Mouse (Mus musculus): ENCODE results near the gene Nubp1. TPM values are rescaled to one million over a fixed set of nuclear protein-coding genes. Genes with fewer than 3 reads are reported as not detected.

The Nubp1 gene
- total and polyA plus RNA-seq, 3 experiments = 57.7 to 75.0 TPM; not detected in 1

- H3K9me3 ChIP-seq (replicated peaks; ENCODE audit: insufficient read depth, low read length) = no peaks in the 10 kb centered on the region
- TF ChIP-seq MEF2A (IDR thresholded peaks at IDR 0.05; ENCODE audit: extremely low read depth, insufficient replicate concordance, low read depth, low read length, poor library complexity, severe bottlenecking) (no peak), MAFK (IDR thresholded peaks at IDR 0.05; ENCODE audit: borderline replicate concordance, low read depth, low read length) (no peak), MYC (IDR thresholded peaks at IDR 0.05; ENCODE audit: low read depth, low read length) (no peak), JUND (IDR thresholded peaks at IDR 0.05; ENCODE audit: low read depth, low read length) (no peak), TCF12 (IDR thresholded peaks at IDR 0.05; ENCODE audit: low read depth, low read length) (no peak), POLR2AphosphoS2 (IDR thresholded peaks at IDR 0.05; ENCODE audit: low read length) (no peak), BHLHE40 (IDR thresholded peaks at IDR 0.05; ENCODE audit: borderline replicate concordance, low read depth, low read length) (no peak), RAD21 (IDR thresholded peaks at IDR 0.05; ENCODE audit: low read depth, low read length) (no peak), USF1 (IDR thresholded peaks at IDR 0.05; ENCODE audit: low read depth, low read length) (no peak), ZNF384 (IDR thresholded peaks at IDR 0.05; ENCODE audit: low read depth, low read length) (no peak), CHD2 (IDR thresholded peaks at IDR 0.05; ENCODE audit: low read length) (no peak), ZC3H11A (IDR thresholded peaks at IDR 0.05; ENCODE audit: low read depth, low read length) (no peak), KAT2A (conservative IDR thresholded peaks at IDR 0.05; ENCODE audit: low read depth, low read length) (no peak), USF2 (IDR thresholded peaks at IDR 0.05; ENCODE audit: borderline replicate concordance in 1 of 2, insufficient read depth in 1 of 2, low read depth in 1 of 2, low read length in 2 of 2) (no peak), E2F4 (IDR thresholded peaks at IDR 0.05; ENCODE audit: borderline replicate concordance, low read depth, low read length) (no peak), ELF1 (IDR thresholded peaks at IDR 0.05; ENCODE audit: low read depth, low read length) (no peak), NELFE (IDR thresholded peaks at IDR 0.05; ENCODE audit: low read depth, low read length) (no peak), CTCF (IDR thresholded peaks at IDR 0.05 in 2 of 3, conservative IDR thresholded peaks at IDR 0.05 in 1 of 3; ENCODE audit: control insufficient read depth in 1 of 3, insufficient read depth in 1 of 3, low read depth in 2 of 3, low read length in 3 of 3, poor library complexity in 1 of 3, severe bottlenecking in 1 of 3) (no peak)
- H3K36me3 ChIP-seq (ENCODE audit: control insufficient read depth in 1 of 2, insufficient read depth in 2 of 2, low read length in 2 of 2) = no peaks in the 10 kb centered on the region
- no peak for DNase-seq (ENCODE audit: low read depth, low spot score)
- H3K27me3 ChIP-seq (ENCODE audit: control insufficient read depth in 1 of 2, insufficient read depth in 2 of 2, low read length in 2 of 2) = peaks cover 0 to 1% of the 10 kb centered on the region in 2 experiments; a peak in 2 of 4 replicates
- H3K4me1 ChIP-seq (ENCODE audit: control insufficient read depth in 1 of 2, insufficient read depth in 2 of 2, low read length in 2 of 2) = no peaks in the 10 kb centered on the region
- no peak overlapping the region for H3K27ac ChIP-seq (ENCODE audit: control insufficient read depth, low read depth, low read length)
- no peaks in the 10 kb centered on the region for H3K79me2 ChIP-seq (ENCODE audit: control insufficient read depth, insufficient read depth, low read length, poor library complexity)
- H3K9ac ChIP-seq (ENCODE audit: control insufficient read depth, low read depth, low read length, poor library complexity, severe bottlenecking) = no peak overlapping the region
- no peak overlapping the region for H3K4me3 ChIP-seq (ENCODE audit: control insufficient read depth in 1 of 2, insufficient read depth in 1 of 2, low read depth in 2 of 2, low read length in 2 of 2)
These were observed 26.3 kb downstream of the Nubp1 start for GRCm38 (mm10) chr16:10438055-10438454.

DNA sequence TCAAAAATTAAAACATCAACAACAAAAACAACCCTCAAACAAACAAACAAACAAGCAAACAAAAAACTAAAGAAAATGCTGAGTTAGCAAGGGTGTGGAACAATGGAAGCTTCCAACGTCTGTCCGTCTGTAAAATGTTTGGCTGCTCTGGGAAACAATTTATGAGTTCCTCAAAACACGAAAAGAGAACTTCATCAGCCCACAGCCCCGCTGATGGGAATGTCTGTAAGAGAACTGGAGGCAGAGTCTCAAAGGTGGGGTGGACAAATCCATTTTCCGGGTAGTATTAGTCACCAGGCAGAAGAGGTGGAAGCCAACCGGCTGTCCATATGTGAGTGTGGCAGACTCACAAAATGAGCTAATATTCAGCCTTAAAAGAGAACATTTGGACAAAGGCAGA, 29.6 kb downstream of the Nubp1 start:
- no peaks in the 10 kb centered on the region for H3K36me3 ChIP-seq (ENCODE audit: control insufficient read depth in 1 of 2, insufficient read depth in 2 of 2, low read length in 2 of 2)

More for the DNA sequence above, 29.6 kb downstream of the Nubp1 start:
- H3K27ac ChIP-seq (ENCODE audit: control insufficient read depth, low read depth, low read length) = no peak overlapping the region
- no peaks in the 10 kb centered on the region for H3K79me2 ChIP-seq (ENCODE audit: control insufficient read depth, insufficient read depth, low read length, poor library complexity)
- no peak for DNase-seq (ENCODE audit: low read depth, low spot score)
- no peak overlapping the region for H3K9ac ChIP-seq (ENCODE audit: control insufficient read depth, low read depth, low read length, poor library complexity, severe bottlenecking)
- no peak overlapping the region for H3K4me3 ChIP-seq (ENCODE audit: control insufficient read depth in 1 of 2, insufficient read depth in 1 of 2, low read depth in 2 of 2, low read length in 2 of 2)
- H3K9me3 ChIP-seq (replicated peaks; ENCODE audit: insufficient read depth, low read length) = no peaks in the 10 kb centered on the region
- H3K27me3 ChIP-seq (ENCODE audit: control insufficient read depth in 1 of 2, insufficient read depth in 2 of 2, low read length in 2 of 2) = peaks cover 0 to 1% of the 10 kb centered on the region in 2 experiments; a peak in 1 of 4 replicates
- TF ChIP-seq USF1 (IDR thresholded peaks at IDR 0.05; ENCODE audit: low read depth, low read length) (no peak), E2F4 (IDR thresholded peaks at IDR 0.05; ENCODE audit: borderline replicate concordance, low read depth, low read length) (no peak), SMC3 (IDR thresholded peaks at IDR 0.05; ENCODE audit: low read depth, low read length) (no peak), HCFC1 (IDR thresholded peaks at IDR 0.05; ENCODE audit: low read depth, low read length) (no peak)
- no peaks in the 10 kb centered on the region for H3K4me1 ChIP-seq (ENCODE audit: control insufficient read depth in 1 of 2, insufficient read depth in 2 of 2, low read length in 2 of 2)

All from MEL (cell line).